Mouse (Mus musculus) limb, embryonic 14.5 days (tissue): ENCODE measurements around the gene Dpy19l3. TPM values are rescaled to one million over a fixed set of nuclear protein-coding genes. Genes with fewer than 3 reads are reported as not detected.
A peak's percentile ranks its signal among the peaks of the same experiment; 100 is the strongest.

Source experiments
- ATAC-seq: fragments of 200-750 bp; cut with Nextera tagmentation; 2 replicates; pipeline ENCODE4 v1.8.0; 2017; ENCODE audit warnings: low read depth, moderate number of reproducible peaks, moderate TSS enrichment; ENCODE audit not compliant: low FRiP score
- DNase-seq: peaks from one replicate; pipeline ENCODE4 v3.0.0-alpha.2; 2015; ENCODE audit warnings: low spot score
- H3K27ac ChIP-seq: fragments of 300-500 bp; sonication (generic); replicated peaks from 2 replicates; pipeline ENCODE4 v1.5.1; 2014; ENCODE audit warnings: low read depth, mild to moderate bottlenecking, low read length, moderate library complexity, mixed read lengths
- H3K27me3 ChIP-seq: fragments of 300-500 bp; sonication (generic); 2 replicates; pipeline ENCODE4 v1.6.1; 2014; ENCODE audit warnings: low read length, mixed read lengths; ENCODE audit not compliant: control insufficient read depth, insufficient read depth
- H3K36me3 ChIP-seq: fragments of 300-500 bp; sonication (generic); 2 replicates; pipeline ENCODE4 v1.6.1; 2014; ENCODE audit warnings: mild to moderate bottlenecking, low read length, moderate library complexity, mixed read lengths; ENCODE audit not compliant: control insufficient read depth, insufficient read depth
- H3K4me1 ChIP-seq: fragments of 300-500 bp; sonication (generic); 2 replicates; pipeline ENCODE4 v1.6.1; 2014; ENCODE audit warnings: antibody characterized with exemption, low read length, mixed read lengths; ENCODE audit not compliant: control insufficient read depth, insufficient read depth
- H3K4me2 ChIP-seq: fragments of 300-500 bp; sonication (generic); replicated peaks from 2 replicates; pipeline ENCODE4 v1.6.1; 2014; ENCODE audit warnings: low read depth, mild to moderate bottlenecking, low read length, moderate library complexity; ENCODE audit not compliant: severe bottlenecking
- H3K4me3 ChIP-seq: fragments of 300-500 bp; sonication (generic); replicated peaks from 2 replicates; pipeline ENCODE4 v1.5.1; 2014; ENCODE audit warnings: low read length
- H3K9ac ChIP-seq: fragments of 300-500 bp; sonication (generic); 2 replicates; pipeline ENCODE4 v1.6.1; 2014; ENCODE audit warnings: mild to moderate bottlenecking, low read depth, low read length, moderate library complexity; ENCODE audit not compliant: severe bottlenecking
- H3K9me3 ChIP-seq: fragments of 300-500 bp; sonication (generic); 2 replicates; pipeline ENCODE4 v1.6.1; 2016; ENCODE audit warnings: low read length; ENCODE audit not compliant: control insufficient read depth
- POLR2A ChIP-seq: fragments of 200-500 bp; IDR thresholded peaks from 2 replicates; pipeline ENCODE4 v1.8.0; 2012; ENCODE audit warnings: inconsistent platforms, mild to moderate bottlenecking, moderate library complexity, borderline replicate concordance; ENCODE audit not compliant: insufficient read depth, insufficient read length; ENCODE audit errors: extremely low read depth
- WGBS: fragments of 180-500 bp; shearing (Covaris S2); extraction: QIAGEN DNeasy Blood & Tissue Kit; methylation state at CpG from one replicate; pipeline ENCODE4 v1.1.7; 2014; 5-methylcytosine and 5-hydroxymethylcytosine counted together
- polyA plus RNA-seq, 2 experiments: library from polyadenylated mRNA; depleted of rRNA in 1 of 2; stranded (reverse) in 1 of 2; unstranded in 1 of 2; fragments of >200 nt; fragmentation: Nextera tagmentation in 1 of 2; extraction: Ambion mirVana in 1 of 2; gene quantifications; 2 replicates each; pipeline versions ENCODE4 v1.2.1 to v1.2.3; 2012 to 2014

The Dpy19l3 gene
- polyA plus RNA-seq, 2 experiments: 15.9 to 34.7 TPM

DNA sequence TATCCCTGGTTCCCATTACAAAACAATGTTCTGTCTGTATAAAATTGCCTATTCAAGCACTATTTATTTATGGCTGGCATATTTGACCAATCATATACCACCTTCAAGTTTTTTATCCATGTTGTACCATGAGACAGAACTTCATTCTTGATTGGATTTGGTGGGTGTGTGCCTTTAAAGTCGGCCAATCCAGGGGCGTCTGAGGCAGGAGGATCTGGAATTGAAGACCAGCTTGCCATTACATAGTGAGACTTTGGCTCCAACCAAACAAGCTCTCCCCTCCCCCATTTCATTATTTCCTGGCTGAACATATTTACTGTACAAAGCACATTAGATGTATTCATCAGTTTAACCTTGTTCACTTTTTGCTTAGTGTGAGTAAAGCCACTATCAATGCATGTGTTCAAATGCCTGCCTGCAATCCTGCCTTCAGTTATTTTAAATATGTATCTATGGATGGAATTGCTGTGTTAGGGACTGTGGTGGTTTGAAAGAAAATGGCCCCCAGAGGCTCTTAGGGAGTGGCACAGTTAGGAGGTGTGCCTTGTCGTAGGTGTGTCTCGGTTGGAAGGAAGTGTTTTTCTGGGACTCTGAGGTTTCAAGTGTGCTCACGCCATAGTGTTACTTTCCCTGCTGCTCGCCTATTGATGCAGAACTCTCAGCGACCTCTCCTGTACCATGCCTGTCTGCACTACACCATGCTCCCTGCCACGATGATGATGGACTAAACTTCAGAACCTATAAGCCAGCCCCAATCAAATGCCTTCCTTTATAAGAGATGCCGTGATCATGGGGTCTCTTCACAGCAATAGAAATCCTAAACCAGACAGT lies 105.8 kb downstream of the Dpy19l3 start:
- H3K27me3 ChIP-seq: no peaks in the 10 kb centered on the region
- H3K9ac ChIP-seq: no peak overlapping the region
- no peak for TF ChIP-seq POLR2A
- no peak for DNase-seq
- H3K36me3 ChIP-seq: peaks cover 24% of the 10 kb centered on the region
- ATAC-seq: no peak
- WGBS: 64% methylated on average over 9 of the region's 9 CpGs
- H3K27ac ChIP-seq: no peak overlapping the region
- no peaks in the 10 kb centered on the region; the same call in 1 of the 2 replicates for H3K4me1 ChIP-seq
- no peak overlapping the region for H3K4me2 ChIP-seq
- H3K9me3 ChIP-seq: no peaks in the 10 kb centered on the region
- no peak overlapping the region for H3K4me3 ChIP-seq

DNA sequence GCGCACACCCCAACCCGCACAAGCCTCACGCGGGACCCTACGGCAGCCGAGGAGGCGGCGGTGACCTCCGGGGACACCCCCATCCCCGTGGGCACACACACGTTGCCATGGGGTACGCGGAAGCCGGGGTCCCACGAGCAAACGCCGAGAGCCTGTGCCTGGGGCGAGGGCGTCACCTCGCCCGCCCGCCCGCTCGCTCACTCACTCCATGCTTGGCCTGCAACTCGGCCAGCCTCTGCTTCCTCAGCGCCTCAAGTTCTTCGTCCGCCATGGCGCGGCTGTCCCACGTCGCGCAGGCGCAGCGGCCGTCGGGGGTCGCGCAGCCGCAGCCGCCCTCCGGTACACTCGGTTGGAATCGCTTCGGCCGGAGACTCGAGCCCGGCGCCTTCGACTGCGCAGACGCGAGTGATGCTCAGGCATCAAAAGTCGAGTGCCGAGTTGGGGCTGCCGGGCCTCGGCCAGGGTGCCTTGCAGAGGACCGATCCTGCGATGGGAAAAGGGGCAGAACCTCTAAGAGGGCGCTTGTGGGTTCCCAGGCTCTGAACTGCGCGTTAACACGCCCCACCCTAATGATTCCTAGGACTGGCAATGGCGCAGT lies 107.1 kb downstream of the Dpy19l3 start, which contains the start of gene Pdcd5:
Pdcd5 (minus strand) TSS at position 421 of the 598 bp plus-strand sequence.
- Histone ChIP-seq H3K27ac (peak within 1 kb of the TSS; percentile 72), H3K27me3 (no peaks in the 10 kb centered on the region), H3K9me3 (no peaks in the 10 kb centered on the region), H3K4me1 (no peaks in the 10 kb centered on the region; the same call in 1 of the 2 replicates), H3K36me3 (peaks cover 36% of the 10 kb centered on the region), H3K4me3 (peak within 1 kb of the TSS; percentile 93), H3K4me2 (peak within 1 kb of the TSS; percentile 62), H3K9ac (peak within 1 kb of the TSS; percentile 95)
- ATAC-seq (peak; percentile 89), DNase-seq (peak; percentile 95)
- TF ChIP-seq POLR2A: peak; percentile 59; the same call in 1 of the 2 replicates
- WGBS: 1% methylated on average over 44 of the region's 64 CpGs

DNA sequence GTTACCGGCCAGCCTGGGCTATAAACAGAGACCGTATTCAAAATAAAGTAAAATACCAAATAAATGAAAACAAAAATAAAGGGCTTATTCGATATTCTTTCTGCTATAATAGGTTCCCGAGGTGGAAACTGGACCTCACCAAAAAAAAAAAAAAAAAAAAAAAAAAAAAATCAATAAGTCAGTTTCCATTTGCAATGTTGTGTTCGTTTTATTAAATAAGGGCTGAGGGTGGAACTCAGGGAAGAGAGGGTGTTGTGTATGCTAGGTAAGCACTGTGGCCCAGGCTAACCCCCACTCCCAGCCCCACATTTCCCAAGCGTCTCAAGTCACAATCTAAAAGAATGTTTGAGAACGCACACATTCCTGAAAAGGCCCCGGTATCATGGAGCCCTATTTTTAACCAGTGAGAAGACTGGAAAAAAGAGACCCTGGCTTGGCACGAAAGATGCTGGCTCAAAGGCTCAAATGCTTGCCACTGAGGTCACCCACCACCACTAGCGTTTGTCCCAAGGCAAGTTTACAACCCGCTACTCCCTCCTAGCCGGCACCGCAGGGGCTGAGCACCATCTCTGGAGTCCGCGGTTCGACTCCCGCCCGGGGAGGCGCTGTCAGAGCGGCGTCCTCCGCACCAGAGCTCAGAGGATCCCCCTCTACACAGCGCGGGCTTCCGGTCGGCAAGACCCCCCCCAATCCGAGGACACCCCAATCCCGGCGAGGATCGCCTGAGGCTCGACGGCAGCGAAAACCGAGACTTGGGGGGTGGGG lies 107.8 kb downstream of the Dpy19l3 start:
- peak overlapping the region; percentile 95 for H3K9ac ChIP-seq
- peak overlapping the region; percentile 62 for H3K4me2 ChIP-seq
- H3K4me1 ChIP-seq: no peaks in the 10 kb centered on the region; the same call in 1 of the 2 replicates
- peak overlapping the region; percentile 93 for H3K4me3 ChIP-seq
- no peaks in the 10 kb centered on the region for H3K27me3 ChIP-seq
- peak; percentile 13; the same call in 1 of the 2 replicates for ATAC-seq
- peaks cover 42% of the 10 kb centered on the region for H3K36me3 ChIP-seq
- H3K9me3 ChIP-seq: no peaks in the 10 kb centered on the region
- H3K27ac ChIP-seq: peak overlapping the region; percentile 72
- TF ChIP-seq POLR2A: no peak
- 10% methylated on average over 26 of the region's 34 CpGs for WGBS
- peak; percentile 28 for DNase-seq

DNA sequence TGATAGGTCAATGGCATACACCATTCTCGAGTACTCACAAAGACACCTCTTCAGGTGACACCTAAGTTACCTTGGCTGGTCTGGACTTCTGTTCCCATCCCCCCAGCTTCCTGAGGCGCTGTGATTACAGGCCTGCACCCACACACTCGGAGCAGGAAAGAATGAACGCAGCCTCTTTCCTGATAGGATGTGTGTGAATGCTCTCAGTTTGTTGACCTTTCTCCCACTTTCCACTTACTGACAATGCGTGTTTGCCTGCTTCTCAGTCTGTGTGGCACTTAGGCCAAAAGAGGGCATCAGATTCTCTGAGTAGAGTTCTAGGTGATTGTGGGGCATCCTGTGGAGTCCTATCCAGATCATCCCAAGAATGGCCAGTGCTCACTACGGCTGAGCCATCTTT lies 114.2 kb downstream of the Dpy19l3 start:
- DNase-seq: no peak
- no peaks in the 10 kb centered on the region for H3K4me1 ChIP-seq
- 82% methylated on average over 6 of the region's 6 CpGs for WGBS
- no peak overlapping the region for H3K9ac ChIP-seq
- H3K36me3 ChIP-seq: peaks cover 83% of the 10 kb centered on the region
- H3K4me2 ChIP-seq: no peak overlapping the region
- no peaks in the 10 kb centered on the region for H3K27me3 ChIP-seq
- no peak overlapping the region for H3K4me3 ChIP-seq
- no peak for TF ChIP-seq POLR2A
- no peak overlapping the region for H3K27ac ChIP-seq
- no peaks in the 10 kb centered on the region for H3K9me3 ChIP-seq
- ATAC-seq: no peak

DNA sequence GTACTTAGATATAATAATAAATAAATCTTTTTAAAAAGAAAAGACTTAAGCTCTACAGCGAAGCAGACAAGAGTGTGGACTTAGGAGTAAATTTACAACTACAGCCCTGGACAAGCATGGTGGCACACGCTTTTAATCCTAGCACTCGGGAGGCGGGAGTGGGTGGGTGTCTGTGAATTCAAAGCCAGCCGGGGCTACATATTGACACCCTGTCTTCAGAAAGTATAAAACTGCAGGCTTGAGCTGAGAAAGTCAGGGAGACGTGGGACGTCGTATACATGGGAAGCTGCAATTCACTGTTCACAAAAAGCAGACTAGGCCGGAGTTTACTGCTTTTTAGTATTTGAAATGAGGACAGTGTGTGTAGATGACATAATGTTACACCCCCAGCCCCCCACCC lies 117.4 kb downstream of the Dpy19l3 start:
- no peak overlapping the region for H3K4me3 ChIP-seq
- peaks cover 76% of the 10 kb centered on the region for H3K36me3 ChIP-seq
- no peak overlapping the region for H3K27ac ChIP-seq
- 94% methylated on average over 9 of the region's 9 CpGs for WGBS
- H3K4me2 ChIP-seq: no peak overlapping the region
- H3K27me3 ChIP-seq: no peaks in the 10 kb centered on the region
- no peak for ATAC-seq
- no peak for TF ChIP-seq POLR2A
- H3K9me3 ChIP-seq: 0 out of 2 replicates have a peak, but pooled peaks cover 3% of the 10 kb centered on the region
- DNase-seq: no peak
- H3K9ac ChIP-seq: no peak overlapping the region
- no peaks in the 10 kb centered on the region for H3K4me1 ChIP-seq
